Mouse (Mus musculus): Measurements from ENCODE around the gene Hint1. TPM values are rescaled to one million over a fixed set of nuclear protein-coding genes. Genes with fewer than 3 reads are reported as not detected.

Hint1 gene
- polyA plus RNA-seq, 1 experiment, result not detected

- Histone ChIP-seq H3K4me3 (ENCODE audit: insufficient read depth, low read depth, low read length) (no peak overlapping the region), H3K4me1 (ENCODE audit: control insufficient read depth, insufficient read depth, low read length) (no peaks in the 10 kb centered on the region), H3K27ac (ENCODE audit: insufficient read depth, low read depth, low read length) (no peak overlapping the region)
- no peak for TF ChIP-seq CTCF (IDR thresholded peaks at IDR 0.05; ENCODE audit: insufficient read depth, low read depth, low read length)
- no peak for TF ChIP-seq POLR2A (IDR thresholded peaks at IDR 0.05; ENCODE audit: insufficient read depth, low read depth, low read length)
- WGBS, result 87% methylated on average over 12 of the region's 12 CpGs
Measured at GRCm38 (mm10) chr11:54910081-54910665, 44.0 kb downstream of the Hint1 start.

DNA sequence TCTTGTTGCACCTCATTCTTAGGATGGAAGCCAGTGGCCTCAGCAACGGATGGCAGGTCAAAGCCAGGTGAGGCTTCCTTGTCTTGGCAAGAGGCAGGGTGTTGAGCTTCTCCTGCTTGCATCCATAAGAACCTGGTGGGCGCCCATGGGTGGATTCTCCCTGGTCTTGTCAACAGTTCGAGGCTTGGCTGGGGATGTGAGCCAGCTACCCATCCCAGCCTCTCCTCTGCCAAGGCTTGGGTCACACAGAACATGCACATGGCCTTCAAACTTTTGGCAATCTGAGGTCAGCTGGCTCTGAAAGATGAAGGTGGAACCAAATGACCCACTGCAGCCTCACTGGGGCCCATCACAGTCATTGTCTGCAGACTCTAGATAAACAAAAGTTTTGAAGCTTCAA is 45.0 kb downstream of the Hint1 start:
- no peak for TF ChIP-seq POLR2A (IDR thresholded peaks at IDR 0.05; ENCODE audit: insufficient read depth, low read depth, low read length)
- no peak for TF ChIP-seq CTCF (IDR thresholded peaks at IDR 0.05; ENCODE audit: insufficient read depth, low read depth, low read length)
- H3K27ac ChIP-seq (ENCODE audit: insufficient read depth, low read depth, low read length), result no peak overlapping the region
- H3K4me3 ChIP-seq (ENCODE audit: insufficient read depth, low read depth, low read length), result no peak overlapping the region
- H3K4me1 ChIP-seq (ENCODE audit: control insufficient read depth, insufficient read depth, low read length), result no peaks in the 10 kb centered on the region
- WGBS, result 100% methylated on average over 3 of the region's 3 CpGs

DNA sequence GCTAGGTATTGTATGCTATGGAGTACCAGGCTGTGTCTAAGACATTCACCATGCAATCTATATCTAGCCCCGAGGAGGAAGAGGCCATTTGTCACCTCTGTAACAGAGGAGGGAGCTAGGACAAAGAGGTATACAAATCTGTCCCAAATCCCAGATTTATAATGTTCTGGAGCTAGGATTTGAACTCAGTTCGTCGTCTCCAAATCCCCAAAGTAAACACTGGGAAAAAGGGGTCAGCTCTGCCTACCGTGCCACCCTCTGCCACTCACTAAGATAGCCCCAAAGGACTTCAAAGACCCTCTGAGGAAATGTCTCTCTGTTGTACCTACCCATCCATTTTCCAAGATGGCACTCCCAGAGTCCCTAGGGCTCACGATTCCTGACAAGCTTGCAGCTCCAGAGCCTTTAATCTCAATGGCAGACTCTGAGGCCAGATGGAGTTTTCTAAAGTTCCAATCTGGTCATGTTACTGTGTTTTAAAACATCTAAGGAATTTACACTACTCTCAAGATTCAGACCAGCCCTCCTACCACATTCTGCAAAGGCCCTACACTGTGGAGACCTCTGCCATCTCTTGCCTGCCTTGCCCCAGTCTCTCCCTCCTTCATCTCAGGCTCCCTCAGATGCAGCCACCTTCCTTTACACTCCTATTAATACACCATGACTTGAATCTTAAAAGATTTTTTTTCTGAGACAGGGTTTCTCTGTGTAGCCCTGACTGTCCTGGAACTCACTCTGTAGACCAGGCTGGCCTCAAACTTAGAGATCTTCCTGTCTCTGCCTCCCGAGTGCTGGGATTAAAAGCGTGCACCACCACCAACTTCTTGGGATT is 45.7 kb downstream of the Hint1 start:
- Histone ChIP-seq H3K4me1 (ENCODE audit: control insufficient read depth, insufficient read depth, low read length) (no peaks in the 10 kb centered on the region), H3K27ac (ENCODE audit: insufficient read depth, low read depth, low read length) (no peak overlapping the region), H3K4me3 (ENCODE audit: insufficient read depth, low read depth, low read length) (no peak overlapping the region)
- WGBS, result 92% methylated on average over 7 of the region's 7 CpGs
- TF ChIP-seq POLR2A (IDR thresholded peaks at IDR 0.05; ENCODE audit: insufficient read depth, low read depth, low read length) (no peak), CTCF (IDR thresholded peaks at IDR 0.05; ENCODE audit: insufficient read depth, low read depth, low read length) (no peak)

DNA sequence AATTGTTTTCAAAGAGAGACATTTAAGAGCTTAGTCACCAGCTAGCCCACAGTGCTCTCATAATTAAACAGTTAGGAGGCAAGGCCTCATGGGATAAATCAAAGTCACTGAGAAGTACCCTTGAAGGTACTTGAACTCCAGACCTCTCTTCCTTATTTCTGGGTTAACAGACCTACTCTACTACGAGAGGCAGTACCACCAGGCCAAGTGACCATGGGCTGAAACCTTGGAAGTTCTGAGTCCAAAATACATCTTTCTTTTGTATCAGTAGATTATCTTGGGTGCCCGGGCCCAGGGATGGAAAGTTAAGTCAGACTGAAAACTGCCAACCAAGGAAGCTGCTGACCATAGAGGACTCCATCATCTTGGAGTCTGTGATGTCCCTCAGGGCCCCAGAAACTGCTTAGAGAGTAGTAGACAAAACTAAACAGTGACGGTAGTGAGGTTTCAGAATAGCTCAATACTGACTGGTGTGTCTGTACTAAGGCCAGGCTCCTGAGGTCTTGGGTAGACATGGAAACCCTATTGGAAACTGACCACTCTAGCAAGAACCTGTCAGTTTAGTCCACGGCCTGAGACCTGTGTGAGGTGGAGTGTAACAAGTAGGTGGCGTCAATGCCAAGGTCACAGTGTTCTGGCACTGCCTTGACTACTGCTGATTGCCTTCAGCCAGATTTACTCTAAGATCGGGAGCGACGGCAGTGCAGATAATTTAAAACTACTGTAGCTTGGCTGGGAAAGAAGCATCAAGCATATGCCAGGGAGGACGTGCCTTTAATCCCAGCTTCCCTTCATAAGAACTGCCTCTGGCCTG is 46.5 kb downstream of the Hint1 start:
- Histone ChIP-seq H3K4me3 (ENCODE audit: insufficient read depth, low read depth, low read length) (no peak overlapping the region), H3K4me1 (ENCODE audit: control insufficient read depth, insufficient read depth, low read length) (no peaks in the 10 kb centered on the region), H3K27ac (ENCODE audit: insufficient read depth, low read depth, low read length) (no peak overlapping the region)
- 89% methylated on average over 9 of the region's 9 CpGs for WGBS
- no peak for TF ChIP-seq CTCF (IDR thresholded peaks at IDR 0.05; ENCODE audit: insufficient read depth, low read depth, low read length)
- TF ChIP-seq POLR2A (IDR thresholded peaks at IDR 0.05; ENCODE audit: insufficient read depth, low read depth, low read length), result no peak

- 81% methylated on average over 5 of the region's 5 CpGs for WGBS
Measured at GRCm38 (mm10) chr11:54913841-54914240, 47.7 kb downstream of the Hint1 start.

DNA sequence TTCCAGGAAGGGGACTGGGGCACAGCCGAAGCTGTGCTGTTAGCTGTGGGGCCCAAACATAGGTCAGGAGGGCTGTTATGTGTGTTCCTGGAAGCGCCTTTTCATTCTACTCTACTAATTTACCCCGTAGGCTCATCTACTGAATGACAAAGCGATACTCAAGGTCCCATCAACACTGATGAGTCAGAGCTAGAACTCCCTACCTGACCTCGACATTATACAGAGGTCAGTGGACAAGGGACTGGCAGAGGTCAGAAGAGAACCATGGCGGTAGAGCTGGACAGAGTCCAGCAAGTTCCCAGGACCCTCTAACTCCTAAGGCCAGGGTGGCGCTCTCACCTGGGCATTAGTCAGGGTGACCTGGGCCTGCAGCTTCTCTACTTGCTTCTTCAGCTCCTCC is 51.3 kb downstream of the Hint1 start:
- H3K27ac ChIP-seq (ENCODE audit: insufficient read depth, low read depth, low read length), result no peak overlapping the region
- H3K4me1 ChIP-seq (ENCODE audit: control insufficient read depth, insufficient read depth, low read length), result no peaks in the 10 kb centered on the region
- no peak for TF ChIP-seq POLR2A (IDR thresholded peaks at IDR 0.05; ENCODE audit: insufficient read depth, low read depth, low read length)
- TF ChIP-seq CTCF (IDR thresholded peaks at IDR 0.05; ENCODE audit: insufficient read depth, low read depth, low read length), result no peak
- WGBS, result 96% methylated on average over 7 of the region's 7 CpGs
- H3K4me3 ChIP-seq (ENCODE audit: insufficient read depth, low read depth, low read length), result no peak overlapping the region

More at GRCm38 (mm10) chr11:54913841-54914240, 47.7 kb downstream of the Hint1 start:
- no peaks in the 10 kb centered on the region for H3K4me1 ChIP-seq (ENCODE audit: control insufficient read depth, insufficient read depth, low read length)
- no peak overlapping the region for H3K27ac ChIP-seq (ENCODE audit: insufficient read depth, low read depth, low read length)
- H3K4me3 ChIP-seq (ENCODE audit: insufficient read depth, low read depth, low read length), result no peak overlapping the region
- TF ChIP-seq POLR2A (IDR thresholded peaks at IDR 0.05; ENCODE audit: insufficient read depth, low read depth, low read length) (no peak), CTCF (IDR thresholded peaks at IDR 0.05; ENCODE audit: insufficient read depth, low read depth, low read length) (no peak)

GRCm38 (mm10) chr11:54918273-54918672 is 52.1 kb downstream of the Hint1 start:
- H3K27ac ChIP-seq (ENCODE audit: insufficient read depth, low read depth, low read length), result no peak overlapping the region
- 97% methylated on average over 4 of the region's 4 CpGs for WGBS
- TF ChIP-seq POLR2A (IDR thresholded peaks at IDR 0.05; ENCODE audit: insufficient read depth, low read depth, low read length), result no peak
- TF ChIP-seq CTCF (IDR thresholded peaks at IDR 0.05; ENCODE audit: insufficient read depth, low read depth, low read length), result no peak
- no peaks in the 10 kb centered on the region for H3K4me1 ChIP-seq (ENCODE audit: control insufficient read depth, insufficient read depth, low read length)
- H3K4me3 ChIP-seq (ENCODE audit: insufficient read depth, low read depth, low read length), result no peak overlapping the region

Other genes with a start within 250 kb of the Hint1 start
- 199 and 303 TPM in 2 replicates for gene Cdc42se2, start 78.7 kb upstream of the Hint1 start, polyA plus RNA-seq (2012; ENCODE audit: insufficient read depth, insufficient read length, low replicate concordance, missing spikeins)
- gene Lyrm7, start 5.5 kb upstream of the Hint1 start, polyA plus RNA-seq (2012; ENCODE audit: insufficient read depth, insufficient read length, low replicate concordance, missing spikeins), result not detected in 2 replicates
- gene Gpx3, start 36.1 kb downstream of the Hint1 start, polyA plus RNA-seq (2012; ENCODE audit: insufficient read depth, insufficient read length, low replicate concordance, missing spikeins), result not detected in 2 replicates
- gene Tnip1, start 96.5 kb downstream of the Hint1 start, polyA plus RNA-seq (2012; ENCODE audit: insufficient read depth, insufficient read length, low replicate concordance, missing spikeins), result 110 TPM in 1 of 2 replicates, not detected in the other
- gene Anxa6, start 167.1 kb downstream of the Hint1 start, polyA plus RNA-seq (2012; ENCODE audit: insufficient read depth, insufficient read length, low replicate concordance, missing spikeins), result not detected in 2 replicates
- gene Ccdc69, start 211.7 kb downstream of the Hint1 start, polyA plus RNA-seq (2012; ENCODE audit: insufficient read depth, insufficient read length, low replicate concordance, missing spikeins), result not detected in 2 replicates
- not detected in 2 replicates for gene Gm2a, start 231.7 kb downstream of the Hint1 start, polyA plus RNA-seq (2012; ENCODE audit: insufficient read depth, insufficient read length, low replicate concordance, missing spikeins)